Mouse (Mus musculus) forebrain, embryonic 11.5 days (tissue): ENCODE results near the gene Acad10. TPM values are rescaled to one million over a fixed set of nuclear protein-coding genes. Genes with fewer than 3 reads are reported as not detected.
"Not testable (repeated sequence)": the region's sequence is repeated elsewhere in the genome, so short reads cannot be mapped to it uniquely, and the experiment has no call there.

ENCODE experiments used
- ATAC-seq: fragments of 200-750 bp; cut with Nextera tagmentation; replicated peaks from 2 replicates; pipeline ENCODE4 v1.8.0; 2017; ENCODE audit warnings: moderate TSS enrichment; ENCODE audit not compliant: low FRiP score
- DNase-seq: peaks from one replicate; pipeline ENCODE4 v3.0.0-alpha.2; 2017; ENCODE audit warnings: low spot score
- H3K27ac ChIP-seq: fragments of 300-500 bp; sonication (generic); 2 replicates; pipeline ENCODE4 v1.5.1; 2014; ENCODE audit warnings: low read depth, low read length
- H3K27me3 ChIP-seq: fragments of 300-500 bp; sonication (generic); 2 replicates; pipeline ENCODE4 v1.6.1; 2014; ENCODE audit warnings: mild to moderate bottlenecking, low read length, mixed read lengths; ENCODE audit not compliant: control insufficient read depth, insufficient read depth
- H3K36me3 ChIP-seq: fragments of 300-500 bp; sonication (generic); 2 replicates; pipeline ENCODE4 v1.6.1; 2014; ENCODE audit warnings: mild to moderate bottlenecking, low read length, moderate library complexity, mixed read lengths; ENCODE audit not compliant: control insufficient read depth, insufficient read depth
- H3K4me1 ChIP-seq: fragments of 300-500 bp; sonication (generic); replicated peaks from 2 replicates; pipeline ENCODE4 v1.6.1; 2014; ENCODE audit warnings: low read length, mixed read lengths; ENCODE audit not compliant: control insufficient read depth, insufficient read depth
- H3K4me2 ChIP-seq: fragments of 300-500 bp; sonication (generic); 2 replicates; pipeline ENCODE4 v1.6.1; 2014; ENCODE audit warnings: low read depth, mild to moderate bottlenecking, low read length, moderate library complexity, mixed read lengths; ENCODE audit not compliant: severe bottlenecking
- H3K4me3 ChIP-seq: fragments of 300-500 bp; sonication (generic); 2 replicates; pipeline ENCODE4 v1.5.1; 2014; ENCODE audit warnings: low read depth, low read length
- H3K9ac ChIP-seq: fragments of 300-500 bp; sonication (generic); 2 replicates; pipeline ENCODE4 v1.6.1; 2014; ENCODE audit warnings: low read length
- H3K9me3 ChIP-seq: fragments of 300-500 bp; sonication (generic); 2 replicates; pipeline ENCODE4 v1.6.1; 2016; ENCODE audit warnings: low read length, mixed read lengths; ENCODE audit not compliant: control insufficient read depth
- WGBS: fragments of 180-500 bp; shearing (Covaris S2); extraction: QIAGEN DNeasy Blood & Tissue Kit; methylation state at CpG from one replicate; pipeline ENCODE4 v1.1.7; 2014; 5-methylcytosine and 5-hydroxymethylcytosine counted together
- polyA plus RNA-seq: library from polyadenylated mRNA; unstranded; fragments of >200 nt; fragmentation: Nextera tagmentation; extraction: Ambion mirVana; gene quantifications from 2 replicates; pipeline ENCODE4 v1.2.1, GENCODE M21; 2014

Acad10 gene
- polyA plus RNA-seq, 1 experiment from 2014 or later: 1.9 TPM

GRCm38 (mm10) chr5:121618592-121619513 is 41.5 kb downstream of the Acad10 start, which contains the start of gene Acad12:
Gene Acad12 (minus strand): TSS chr5:121618938.
- Histone ChIP-seq H3K4me1 (peaks cover 7% of the 10 kb centered on the region; the same call in 1 of the 2 replicates), H3K4me3 (peak within 1 kb of the TSS; percentile 69), H3K27ac (peak within 1 kb of the TSS; percentile 50), H3K9me3 (no peaks in the 10 kb centered on the region), H3K27me3 (no peaks in the 10 kb centered on the region), H3K36me3 (no peaks in the 10 kb centered on the region), H3K4me2 (peak within 1 kb of the TSS; percentile 57), H3K9ac (peak within 1 kb of the TSS; percentile 85)
- DNase-seq (peak; percentile 97), ATAC-seq (peak; percentile 85)
- WGBS: 1% methylated on average over 57 of the region's 58 CpGs

GRCm38 (mm10) chr5:121614921-121615320 is 45.4 kb downstream of the Acad10 start:
- 86% methylated on average over 3 of the region's 3 CpGs for WGBS
- H3K27me3 ChIP-seq, H3K4me3 ChIP-seq, ATAC-seq, H3K27ac ChIP-seq, H3K4me2 ChIP-seq, H3K9me3 ChIP-seq, H3K9ac ChIP-seq, H3K4me1 ChIP-seq, H3K36me3 ChIP-seq, DNase-seq: not testable (repeated sequence)

- ATAC-seq: no peak
- no peak overlapping the region for H3K27ac ChIP-seq
These were observed 48.3 kb downstream of the Acad10 start for GRCm38 (mm10) chr5:121612036-121612435.

GRCm38 (mm10) chr5:121609556-121610135 is 50.7 kb downstream of the Acad10 start:
- not testable (repeated sequence) for ATAC-seq, H3K27me3 ChIP-seq, H3K9me3 ChIP-seq, H3K27ac ChIP-seq, H3K36me3 ChIP-seq, H3K4me3 ChIP-seq, H3K4me1 ChIP-seq, DNase-seq, H3K4me2 ChIP-seq, H3K9ac ChIP-seq
- 58% methylated on average over 8 of the region's 8 CpGs for WGBS

More at GRCm38 (mm10) chr5:121612036-121612435, 48.3 kb downstream of the Acad10 start:
- Histone ChIP-seq H3K27me3 (no peaks in the 10 kb centered on the region), H3K4me2 (no peak overlapping the region), H3K36me3 (no peaks in the 10 kb centered on the region), H3K9ac (no peak overlapping the region), H3K4me1 (no peaks in the 10 kb centered on the region), H3K4me3 (no peak overlapping the region), H3K9me3 (no peaks in the 10 kb centered on the region)
- no peak for DNase-seq
- WGBS: 90% methylated on average over 6 of the region's 6 CpGs

DNA sequence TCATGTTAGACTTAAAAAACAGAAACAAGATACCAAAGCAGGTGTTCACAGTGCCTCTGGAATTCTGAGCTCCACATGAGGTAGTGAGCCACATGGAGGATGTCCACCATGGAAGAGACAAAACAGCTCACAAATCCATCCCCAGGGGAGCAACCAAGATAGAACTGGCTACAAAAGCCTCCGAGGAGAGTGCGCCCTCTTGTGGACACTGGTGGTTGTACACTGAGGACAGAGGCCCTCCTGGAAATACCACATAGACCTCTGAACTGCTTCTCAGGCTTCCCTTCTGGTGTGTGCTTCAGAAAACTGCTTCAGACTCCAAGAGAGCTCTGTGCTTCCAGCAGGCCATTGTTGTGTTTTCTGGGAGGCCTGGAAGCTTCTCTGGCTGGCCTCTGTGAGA is 54.2 kb downstream of the Acad10 start:
- Histone ChIP-seq H3K27ac (no peak overlapping the region), H3K4me1 (no peaks in the 10 kb centered on the region), H3K4me3 (no peak overlapping the region), H3K9me3 (no peaks in the 10 kb centered on the region), H3K27me3 (no peaks in the 10 kb centered on the region), H3K9ac (no peak overlapping the region), H3K4me2 (no peak overlapping the region), H3K36me3 (no peaks in the 10 kb centered on the region)
- peak; percentile 88 for DNase-seq
- 3% methylated on average over 2 of the region's 2 CpGs for WGBS
- no peak for ATAC-seq

GRCm38 (mm10) chr5:121603815-121604214 is 56.5 kb downstream of the Acad10 start:
- ATAC-seq, H3K4me2 ChIP-seq, H3K4me1 ChIP-seq, H3K9ac ChIP-seq, H3K27me3 ChIP-seq, H3K9me3 ChIP-seq, H3K27ac ChIP-seq, H3K4me3 ChIP-seq, DNase-seq, H3K36me3 ChIP-seq: not testable (repeated sequence)
- 93% methylated on average over 1 of the region's 1 CpGs for WGBS

DNA sequence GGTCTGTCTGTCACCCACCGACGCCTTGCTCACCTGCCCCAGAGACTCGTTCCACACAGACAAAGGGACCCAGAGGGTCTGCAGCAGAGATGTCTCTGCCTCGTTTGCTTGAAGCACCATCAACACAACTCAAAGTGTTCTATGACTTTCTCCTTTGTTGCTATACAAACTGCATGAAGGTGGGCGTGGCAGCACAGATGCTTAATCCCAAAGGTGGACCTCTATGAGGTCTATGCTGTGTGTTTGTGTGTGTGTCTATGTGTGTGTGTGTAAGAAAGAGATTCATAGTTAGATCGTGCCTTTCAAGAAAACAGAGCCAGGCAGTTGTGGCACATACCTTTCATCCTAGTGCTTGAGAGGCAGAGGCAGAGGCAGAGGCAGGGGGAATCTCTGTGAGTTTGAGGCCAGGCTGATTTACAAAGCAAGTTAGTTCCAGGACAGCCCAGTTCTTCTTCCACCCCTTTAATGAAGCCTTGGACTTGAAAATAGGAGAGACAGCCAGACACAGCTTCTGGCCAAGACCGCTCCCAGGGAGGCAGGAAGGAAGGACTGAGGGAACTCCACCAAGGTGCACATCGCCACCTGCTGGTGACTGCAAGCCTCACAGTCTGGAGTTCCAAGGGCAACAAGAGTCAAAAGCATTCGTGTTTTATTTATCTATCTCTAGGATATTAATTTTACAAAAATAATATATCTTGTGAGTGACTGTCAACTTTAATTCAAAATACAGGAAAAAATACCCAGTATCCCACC is 58.6 kb downstream of the Acad10 start:
- WGBS: 32% methylated on average over 9 of the region's 9 CpGs
- H3K9ac ChIP-seq: no peak overlapping the region; the same call in 1 of the 2 replicates

GRCm38 (mm10) chr5:121598871-121599610 is 61.3 kb downstream of the Acad10 start:
- H3K4me2 ChIP-seq: no peak overlapping the region
- no peak overlapping the region for H3K27ac ChIP-seq
- H3K9ac ChIP-seq: no peak overlapping the region
- H3K27me3 ChIP-seq: no peaks in the 10 kb centered on the region
- no peak overlapping the region for H3K4me3 ChIP-seq
- ATAC-seq: no peak
- no peak for DNase-seq
- H3K9me3 ChIP-seq: no peaks in the 10 kb centered on the region
- H3K4me1 ChIP-seq: peaks cover 2% of the 10 kb centered on the region; the same call in 1 of the 2 replicates
- 59% methylated on average over 13 of the region's 13 CpGs for WGBS
- no peaks in the 10 kb centered on the region for H3K36me3 ChIP-seq

More for the DNA sequence above, 58.6 kb downstream of the Acad10 start:
- no peak overlapping the region for H3K4me3 ChIP-seq
- no peaks in the 10 kb centered on the region for H3K9me3 ChIP-seq
- DNase-seq: peak; percentile 91
- ATAC-seq: no peak
- no peaks in the 10 kb centered on the region for H3K27me3 ChIP-seq
- H3K4me2 ChIP-seq: no peak overlapping the region
- no peaks in the 10 kb centered on the region for H3K4me1 ChIP-seq
- no peak overlapping the region for H3K27ac ChIP-seq
- no peaks in the 10 kb centered on the region for H3K36me3 ChIP-seq
